Mouse (Mus musculus): Measurements from ENCODE around the gene Yy1.
"Not testable (repeated sequence)": the region's sequence is repeated elsewhere in the genome, so short reads cannot be mapped to it uniquely, and the experiment has no call there.

Yy1 gene

DNA sequence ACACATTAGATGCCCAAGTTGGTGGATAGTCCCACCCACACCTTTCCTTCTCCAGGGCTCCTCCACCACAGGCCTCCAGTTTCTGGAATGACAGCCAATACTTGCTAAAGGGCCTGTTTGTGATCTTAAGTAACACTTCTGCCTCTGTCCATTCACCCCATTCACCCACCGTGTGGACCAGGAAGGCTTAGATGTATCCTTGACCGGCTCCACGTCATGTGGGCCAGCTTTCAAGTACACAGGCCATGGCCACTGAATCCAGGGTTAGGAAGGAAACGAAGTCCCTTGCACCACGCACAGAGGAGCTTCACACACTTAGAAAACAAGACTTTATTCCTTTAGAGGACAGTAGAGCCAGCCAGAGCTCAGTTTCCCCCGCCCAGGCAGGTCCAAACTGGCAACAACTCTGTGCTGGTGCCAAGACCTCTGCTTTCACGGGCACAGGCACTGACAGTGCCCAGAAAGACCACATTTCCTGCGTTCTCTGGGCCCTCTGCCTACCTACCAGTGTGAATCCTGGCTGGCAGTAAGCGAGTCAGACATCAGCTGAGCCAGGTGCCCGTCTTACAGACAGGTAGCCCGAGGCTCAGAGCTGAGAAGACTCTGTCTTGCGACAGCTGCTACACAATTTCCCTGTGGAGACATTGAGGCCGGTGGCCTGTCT lies 32.9 kb downstream of the Yy1 start:
- in situ Hi-C loops (cut with MboI, MseI): loop anchor here (10.0 kb wide), 1 partner anchor 59 kb away; no protein-coding TSS in a partner anchor

DNA sequence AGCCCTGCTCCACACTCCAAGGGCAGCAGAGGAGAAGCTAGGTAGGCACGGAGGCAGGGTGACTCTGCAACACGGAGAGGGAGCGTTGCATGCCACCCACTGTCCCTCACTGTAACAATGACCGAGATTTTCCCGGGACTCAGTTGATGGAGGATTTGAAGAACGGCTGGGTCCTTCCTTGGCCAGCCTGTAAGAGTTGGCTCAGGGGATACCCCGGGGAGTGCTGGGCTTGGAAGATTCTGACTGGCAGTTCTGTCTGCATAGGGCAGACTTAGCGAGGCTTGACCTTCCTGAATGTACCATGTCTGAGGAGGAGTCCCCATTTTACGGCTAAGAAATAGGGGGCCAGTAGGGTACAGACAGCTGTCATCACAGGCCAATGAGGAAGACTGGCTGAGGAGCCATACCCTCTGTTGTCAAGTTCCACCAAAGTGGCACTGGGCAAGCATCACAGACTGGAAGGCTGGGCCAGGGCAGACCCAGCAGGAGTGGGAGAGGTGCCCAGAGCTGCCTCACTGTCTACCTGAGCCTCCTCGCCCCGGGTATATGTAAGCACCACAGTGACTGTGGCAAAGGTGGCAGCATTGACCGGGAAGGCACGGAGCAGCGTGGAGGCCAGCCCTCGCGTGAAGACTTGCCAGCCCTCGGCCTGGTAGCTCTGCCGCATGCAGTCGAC lies 33.6 kb downstream of the Yy1 start:
- in situ Hi-C loops (cut with MboI, MseI): loop anchor here (10.0 kb wide), 1 partner anchor 58 kb away; no protein-coding TSS in a partner anchor

DNA sequence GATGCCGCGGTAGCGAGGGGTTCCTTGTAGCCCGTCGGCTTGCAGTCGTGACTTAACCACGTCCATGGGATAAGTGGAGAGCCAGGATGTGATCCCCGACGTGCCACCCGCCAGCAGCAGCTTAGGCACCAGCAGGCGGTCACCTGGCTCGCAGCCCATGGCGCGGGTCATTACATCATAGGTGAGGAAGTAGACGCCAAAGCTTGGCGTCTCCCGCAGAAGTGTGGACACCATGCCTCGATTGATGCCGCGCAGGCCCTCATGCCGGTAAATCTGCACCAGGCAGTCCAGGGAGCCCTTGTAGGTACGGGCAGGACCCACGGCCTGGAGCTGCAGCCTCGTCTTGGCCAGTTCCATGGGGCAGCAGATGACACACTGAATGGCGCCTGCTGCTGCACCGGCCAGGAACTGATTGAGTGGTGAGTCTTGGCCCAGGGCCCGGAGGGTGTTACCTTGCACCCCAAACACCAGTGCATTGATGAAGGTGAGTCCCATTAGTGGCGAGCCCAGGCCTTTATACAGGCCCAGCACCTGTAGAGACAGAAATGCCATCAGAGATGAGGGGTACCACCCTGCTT lies 34.3 kb downstream of the Yy1 start:
- in situ Hi-C loops (cut with MboI, MseI): loop anchor here (10.0 kb wide), 1 partner anchor 58 kb away; no protein-coding TSS in a partner anchor

DNA sequence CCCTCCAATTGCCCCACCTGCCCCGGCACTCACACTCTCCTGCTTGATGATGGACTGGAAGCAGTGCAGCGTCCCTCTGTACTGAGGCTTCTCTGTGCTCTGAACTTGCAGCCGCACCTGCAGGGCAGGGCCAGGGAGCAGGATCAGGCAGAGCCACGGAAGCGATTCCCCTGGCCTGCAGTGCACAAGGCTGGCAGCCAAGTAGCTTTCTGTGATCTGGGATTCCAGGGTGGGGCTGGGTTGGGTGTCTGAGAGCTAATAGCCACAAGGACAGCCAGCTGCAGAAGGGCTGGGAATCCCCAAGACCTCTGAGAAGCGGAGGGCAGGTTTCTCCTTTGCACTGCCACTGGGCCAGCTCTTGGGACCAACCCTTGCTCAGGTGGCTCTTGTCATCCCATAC lies 34.9 kb downstream of the Yy1 start:
- in situ Hi-C loops (cut with MboI, MseI): loop anchor here (10.0 kb wide), 1 partner anchor 57 kb away; no protein-coding TSS in a partner anchor

DNA sequence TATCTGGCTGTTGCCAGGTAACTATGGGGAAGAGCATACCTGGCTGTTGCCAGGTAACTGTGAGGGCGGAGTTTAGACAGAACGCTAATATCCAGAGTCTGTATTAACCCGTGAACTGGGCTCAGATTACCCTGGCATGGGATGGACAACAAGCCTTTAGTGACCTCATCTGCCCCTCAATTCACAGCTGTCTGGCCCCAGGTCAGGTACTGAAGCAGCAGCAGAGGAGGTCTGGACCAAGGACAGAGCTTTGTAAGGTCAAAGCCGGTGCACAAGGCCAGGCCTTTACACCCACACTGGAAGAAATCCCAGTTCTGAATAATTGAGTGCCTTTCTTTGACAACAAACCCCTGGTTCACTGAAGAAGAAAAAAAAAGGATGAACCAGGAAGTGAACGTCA lies 36.9 kb downstream of the Yy1 start:
- in situ Hi-C loops (cut with MboI, MseI): loop anchor here (10.0 kb wide), 1 partner anchor 55 kb away; no protein-coding TSS in a partner anchor

DNA sequence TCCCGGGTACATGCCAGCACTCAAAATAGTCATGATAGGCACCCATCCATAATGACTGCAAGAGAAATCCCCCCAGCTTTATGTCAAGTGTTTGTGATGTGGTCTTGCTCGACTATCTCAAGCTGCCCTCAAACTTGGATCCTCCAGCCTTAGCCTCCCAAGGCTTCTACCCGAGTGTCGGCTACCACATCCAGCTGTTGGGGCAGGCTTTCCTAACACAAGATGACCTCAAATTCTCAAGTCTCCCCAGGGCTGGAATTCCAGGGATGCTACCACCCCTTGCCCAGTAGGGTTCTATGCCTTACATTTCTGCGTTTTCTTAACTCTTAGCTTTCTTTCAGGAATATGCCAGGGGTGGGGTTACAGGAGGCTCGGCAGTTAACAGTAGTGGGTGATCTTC lies 37.6 kb downstream of the Yy1 start:
- in situ Hi-C loops (cut with MboI, MseI): no loop called here

DNA sequence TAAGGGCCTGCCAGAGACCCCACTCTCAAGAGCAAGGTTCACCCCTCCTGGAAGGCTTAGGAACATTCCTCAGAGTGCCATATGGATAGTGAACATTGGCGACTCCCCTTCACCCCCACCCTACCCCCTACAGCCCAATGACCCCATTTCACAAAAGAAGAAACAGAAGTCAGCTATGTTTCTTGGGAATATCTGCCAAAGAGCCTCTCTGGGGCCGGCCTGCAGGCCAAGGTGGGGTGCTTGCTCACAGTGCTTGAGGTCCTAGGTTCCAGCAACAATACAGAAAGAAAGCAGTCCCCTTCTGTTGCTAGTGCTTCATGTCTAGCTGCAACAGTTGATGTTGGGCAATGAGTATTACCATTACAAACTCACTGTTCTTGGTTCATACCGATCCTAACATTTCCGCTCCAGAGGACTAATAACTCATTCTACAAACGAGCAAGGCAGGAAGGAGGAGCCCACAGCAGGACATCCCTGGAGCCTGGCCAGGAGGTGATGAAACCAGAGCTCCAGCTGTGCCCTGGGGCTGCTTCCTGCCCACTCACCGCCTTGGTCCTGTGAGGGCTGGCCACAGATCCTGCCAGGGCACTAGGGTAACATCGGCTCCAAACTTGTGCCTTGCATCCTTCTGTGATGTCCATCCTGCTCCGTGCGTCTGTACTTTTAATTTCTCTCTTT lies 39.3 kb downstream of the Yy1 start:
- in situ Hi-C loops (cut with MboI, MseI): no loop called here

DNA sequence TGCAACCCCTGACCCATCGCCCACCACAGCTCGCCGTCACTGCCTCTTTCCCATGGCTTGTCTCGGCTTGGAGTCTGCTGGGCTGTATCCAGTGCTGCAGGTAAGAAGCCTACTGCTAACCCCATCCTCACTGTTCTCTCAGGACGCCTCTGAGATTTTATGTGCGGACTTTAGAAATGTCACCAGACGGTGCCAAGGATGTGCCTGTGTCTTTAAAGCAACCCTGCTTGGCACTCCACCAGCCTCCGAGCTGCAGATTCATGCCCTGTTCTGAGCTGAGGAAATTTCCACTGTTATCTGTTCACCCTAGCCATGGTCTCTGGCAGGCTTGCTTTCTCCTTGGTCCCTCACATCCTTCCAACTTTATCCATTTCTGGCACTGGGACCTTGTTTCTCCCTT lies 40.1 kb downstream of the Yy1 start:
- in situ Hi-C loops (cut with MboI, MseI): no loop called here

DNA sequence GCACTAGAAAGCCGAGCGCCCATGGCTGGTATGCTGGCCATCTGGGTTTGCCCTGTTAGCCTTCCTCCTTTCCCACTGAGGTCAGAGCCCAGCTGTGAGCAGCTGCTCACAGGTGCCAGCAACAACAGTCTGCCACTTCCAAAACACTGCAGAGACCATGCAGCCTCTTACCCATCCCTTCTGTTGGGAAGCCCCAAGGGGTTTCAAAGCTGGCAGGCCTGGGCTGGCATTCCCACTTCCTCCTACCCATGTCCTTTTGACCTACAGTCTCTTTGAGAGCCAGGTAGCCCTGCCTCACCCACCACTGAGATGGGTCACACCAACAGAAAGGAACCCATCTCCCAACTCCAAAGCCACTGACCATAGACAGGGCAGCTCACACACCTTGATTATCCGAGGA lies 40.6 kb downstream of the Yy1 start:
- in situ Hi-C loops (cut with MboI, MseI): no loop called here

DNA sequence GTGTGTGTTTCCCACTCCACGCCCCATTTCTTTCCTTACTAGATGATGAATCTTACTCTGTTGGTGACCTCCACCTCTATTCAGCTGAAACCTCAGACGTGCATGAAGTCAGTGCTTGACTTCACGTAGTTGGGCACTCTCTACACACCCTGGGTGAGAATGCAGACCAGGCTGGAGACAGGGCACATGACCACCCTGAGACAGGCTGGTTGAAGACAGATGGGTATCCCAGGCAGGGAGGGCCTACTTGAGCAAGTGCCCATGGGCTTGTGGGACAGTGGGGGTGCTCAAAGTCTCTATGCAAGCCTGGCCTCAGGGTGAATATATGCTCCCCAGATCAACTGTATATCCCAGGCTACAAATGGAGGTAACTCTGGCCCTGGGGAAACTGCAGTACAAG lies 41.6 kb downstream of the Yy1 start:
- in situ Hi-C loops (cut with MboI, MseI): no loop called here

DNA sequence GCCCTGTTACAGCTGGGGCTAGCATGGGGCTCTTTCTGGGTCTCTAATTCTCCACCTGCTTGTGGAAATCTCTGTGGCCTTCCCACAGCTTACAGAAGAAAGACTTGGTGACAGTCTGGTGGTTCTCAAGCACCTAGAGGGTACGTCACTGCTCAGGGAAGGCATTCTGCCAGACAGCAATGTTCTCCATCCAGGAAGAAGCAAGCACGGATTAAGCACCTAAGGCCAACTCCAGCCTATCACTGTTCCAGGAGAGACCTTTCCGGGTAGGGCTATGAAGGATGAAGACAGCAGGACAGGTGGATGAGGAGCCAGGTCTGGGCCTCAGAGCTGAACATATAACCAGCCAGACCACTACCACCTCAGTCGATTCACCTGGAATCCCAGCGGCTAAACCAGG lies 42.0 kb downstream of the Yy1 start:
- in situ Hi-C loops (cut with MboI, MseI): no loop called here

DNA sequence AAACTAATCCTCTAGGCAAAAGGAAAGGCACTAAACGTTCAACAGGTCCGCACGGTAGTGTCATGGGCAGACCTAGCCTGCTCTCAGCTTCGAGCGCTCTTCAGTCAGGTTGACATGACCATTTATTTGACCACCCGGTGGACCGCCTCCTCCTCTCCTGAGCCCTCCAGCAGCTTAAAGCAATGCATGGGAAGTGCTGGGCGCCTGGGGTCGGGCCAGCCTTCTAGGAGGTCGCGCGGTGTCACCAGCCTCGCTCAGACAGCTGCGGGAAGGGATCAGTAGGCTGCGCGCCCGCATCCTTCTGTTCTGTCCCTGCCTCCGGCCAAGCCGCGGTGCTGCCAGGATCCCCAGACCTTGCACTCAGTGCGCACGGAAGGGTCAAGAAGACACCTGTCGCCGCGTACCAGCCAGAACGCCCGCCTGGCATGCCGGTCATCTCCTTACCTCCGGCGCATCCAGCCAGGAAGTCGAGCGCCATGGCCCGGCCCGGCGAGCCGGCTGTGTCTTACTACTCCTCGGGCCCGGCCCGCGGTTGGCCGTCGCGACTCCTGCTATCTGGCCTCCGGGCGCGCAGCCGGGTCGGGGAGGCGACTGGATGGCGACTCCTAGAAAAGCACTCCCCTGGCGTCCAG lies 42.6 kb downstream of the Yy1 start:
- in situ Hi-C loops (cut with MboI, MseI): no loop called here

DNA sequence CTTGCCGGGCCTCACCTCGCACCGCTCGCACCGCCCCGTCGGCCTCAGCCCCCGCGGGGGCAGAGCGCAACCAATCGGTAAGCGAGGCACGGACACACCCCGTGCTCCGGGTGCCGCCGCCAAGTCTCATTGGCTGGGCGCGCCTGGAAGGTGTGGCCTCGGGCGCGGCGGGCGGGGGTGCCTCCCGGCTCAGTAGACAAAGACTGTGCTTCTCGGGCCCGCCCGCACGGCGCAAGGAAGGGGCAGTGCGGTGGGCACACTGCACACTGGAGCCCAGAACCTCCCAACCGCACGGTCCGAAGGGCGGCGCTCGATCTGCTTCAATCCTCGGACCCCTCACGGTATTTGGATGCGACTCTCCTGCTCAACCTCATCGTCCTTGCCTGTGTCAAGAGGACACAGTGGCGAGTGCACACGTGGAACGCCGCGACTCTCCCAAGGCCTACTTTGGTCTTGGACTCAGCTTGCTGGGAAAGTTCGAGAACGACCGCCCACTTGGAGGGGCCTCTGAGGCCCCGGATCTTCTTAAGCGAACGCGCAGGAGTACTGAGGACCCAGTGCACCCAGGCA lies 43.2 kb downstream of the Yy1 start, which contains the start of the genes Slc25a29 and Slc25a47:
TSS of gene Slc25a29 (minus strand) at position 44 of the 570 bp plus-strand sequence.
TSS of gene Slc25a47 (plus strand) at position 207 of the 570 bp plus-strand sequence.
- in situ Hi-C loops (cut with MboI, MseI): no loop called here

DNA sequence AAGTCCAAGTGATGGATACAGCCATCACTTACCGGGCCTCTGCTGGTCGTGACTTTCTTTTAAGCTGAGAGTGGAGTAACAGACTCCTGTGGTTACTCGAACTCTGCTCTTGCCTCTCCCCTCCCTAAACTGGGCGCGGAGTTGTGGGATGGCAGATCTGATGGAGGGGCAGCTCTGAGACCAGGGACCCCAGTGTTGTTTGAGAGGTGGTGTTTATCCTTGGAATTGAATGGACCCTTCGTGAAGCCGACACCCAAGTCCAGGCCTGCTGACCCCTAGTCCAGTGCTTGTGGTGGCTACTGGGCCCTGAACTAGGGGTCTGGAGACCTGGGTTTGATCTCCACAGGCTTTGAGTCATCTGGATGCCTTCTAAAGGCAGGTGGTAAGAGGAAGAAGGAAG lies 43.9 kb downstream of the Yy1 start:
- in situ Hi-C loops (cut with MboI, MseI): no loop called here

DNA sequence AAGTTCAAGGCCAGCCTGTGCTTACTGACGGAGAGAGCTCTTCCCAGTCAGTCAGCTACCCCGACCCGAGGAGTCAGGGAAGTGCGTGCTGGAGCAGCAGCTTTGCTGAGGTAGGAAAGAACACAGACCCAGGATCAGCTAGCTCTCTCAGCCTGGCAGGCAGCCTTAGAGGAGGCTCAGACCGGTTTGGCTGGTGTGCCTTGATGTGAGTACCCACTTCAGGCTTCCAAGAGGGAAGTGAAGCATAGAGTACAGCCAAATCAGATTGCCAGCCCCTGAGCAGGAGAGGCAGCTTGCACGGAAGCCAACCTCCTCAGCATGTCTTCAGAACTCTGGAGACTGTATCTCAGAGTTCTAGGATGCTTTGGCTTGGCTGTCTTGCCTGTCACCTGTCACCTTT lies 48.4 kb downstream of the Yy1 start:
- in situ Hi-C loops (cut with MboI, MseI): no loop called here

DNA sequence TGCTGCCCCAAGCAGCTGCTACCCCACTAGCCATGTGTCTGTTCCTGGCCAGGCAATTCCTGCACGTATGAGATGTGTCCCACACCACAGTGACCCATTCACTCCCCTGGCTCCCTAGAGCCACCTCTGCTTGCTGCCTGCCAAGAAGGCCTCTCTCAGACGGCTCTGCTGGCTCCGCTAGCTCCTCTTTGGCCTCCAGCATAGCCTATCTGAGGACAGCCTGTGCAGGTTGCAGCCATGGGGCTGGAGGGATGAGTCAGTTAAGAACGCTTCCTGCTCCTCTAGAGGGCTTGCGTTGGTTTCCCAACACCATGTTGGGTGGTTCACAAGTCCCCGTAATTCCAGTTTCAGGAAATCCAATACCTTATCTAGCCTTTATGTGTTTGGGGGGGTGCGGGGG lies 49.9 kb downstream of the Yy1 start:
- in situ Hi-C loops (cut with MboI, MseI): no loop called here

DNA sequence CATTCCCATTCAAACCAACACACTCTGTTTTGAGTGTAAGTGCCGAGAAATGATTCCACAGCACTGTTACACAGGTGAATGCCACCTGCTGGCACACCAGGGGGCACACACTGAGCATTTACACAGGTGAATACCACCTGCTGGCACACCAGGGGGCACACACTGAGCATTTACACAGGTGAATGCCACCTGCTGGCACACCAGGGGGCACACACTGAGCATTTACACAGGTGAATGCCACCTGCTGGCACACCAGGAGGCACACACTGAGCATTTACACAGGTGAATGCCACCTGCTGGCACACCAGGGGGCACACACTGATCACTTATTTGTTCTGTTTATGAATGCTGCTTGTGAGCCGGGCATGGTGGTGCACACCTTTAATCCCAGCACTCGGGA lies 55.3 kb downstream of the Yy1 start:
- in situ Hi-C loops (cut with MboI, MseI): not testable (repeated sequence)

DNA sequence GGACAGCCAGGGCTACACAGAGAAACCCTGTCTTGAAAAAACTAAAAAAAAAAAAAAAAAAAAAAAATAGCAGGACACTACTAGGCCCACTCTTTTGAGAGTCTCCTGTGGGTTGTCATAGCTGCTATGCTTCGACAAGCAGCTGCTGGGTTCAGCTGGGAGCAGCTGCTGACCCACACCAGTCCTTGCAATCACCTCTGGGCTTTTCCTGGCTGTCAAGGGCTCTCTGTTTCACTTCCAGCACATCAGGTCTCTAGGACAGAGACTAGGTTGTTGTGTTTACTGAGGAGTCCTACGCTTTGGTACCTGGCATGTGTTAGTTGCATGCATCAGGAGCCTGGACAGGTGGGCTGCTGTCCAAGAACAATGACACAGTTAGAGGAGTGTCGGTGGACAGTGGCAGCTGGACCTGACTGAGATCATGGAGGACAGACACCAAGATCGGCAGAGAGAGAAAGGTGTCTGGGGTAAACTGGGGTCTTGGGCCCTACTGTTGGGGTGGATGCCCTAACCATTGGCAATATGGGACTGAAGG lies 56.8 kb downstream of the Yy1 start:
- in situ Hi-C loops (cut with MboI, MseI): no loop called here

DNA sequence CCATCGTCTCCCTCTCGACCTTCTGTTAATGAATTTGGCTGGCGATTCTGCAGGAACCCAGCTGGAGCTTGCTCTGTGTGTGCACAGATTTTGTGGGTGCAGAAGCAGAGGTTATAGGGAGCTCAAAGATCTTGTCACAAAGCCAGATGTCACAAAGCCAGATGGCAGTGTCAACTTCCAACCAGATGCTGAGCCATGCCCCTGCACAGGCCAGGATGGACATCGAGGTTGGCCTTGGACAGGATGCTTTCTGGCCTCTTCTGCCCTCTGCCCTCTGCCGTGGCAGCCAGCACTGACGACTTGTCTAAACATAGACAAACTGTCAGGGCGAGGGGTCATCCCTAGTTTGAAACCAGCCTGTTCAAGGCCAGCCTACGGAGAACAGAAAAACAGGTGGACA lies 57.4 kb downstream of the Yy1 start:
- in situ Hi-C loops (cut with MboI, MseI): no loop called here

DNA sequence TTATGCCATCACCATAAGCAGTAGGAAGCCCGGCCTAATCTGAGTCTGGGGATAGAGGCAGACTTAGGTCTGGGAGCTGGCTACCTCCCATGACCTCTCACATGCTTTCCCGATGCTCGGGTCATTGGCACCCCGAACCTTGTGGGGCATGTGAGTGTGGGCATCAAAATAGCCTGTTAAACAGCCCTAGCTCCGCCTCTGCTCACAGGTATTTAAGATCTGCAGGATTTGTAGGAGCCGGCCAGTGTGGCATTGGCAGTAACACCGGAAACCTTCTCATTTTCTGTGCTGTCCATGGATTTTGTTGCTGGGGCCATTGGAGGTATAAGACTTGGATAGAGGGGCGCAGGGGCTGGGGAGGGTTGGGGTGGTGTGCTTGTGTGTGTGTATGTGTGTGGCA lies 58.1 kb downstream of the Yy1 start:
- in situ Hi-C loops (cut with MboI, MseI): no loop called here

DNA sequence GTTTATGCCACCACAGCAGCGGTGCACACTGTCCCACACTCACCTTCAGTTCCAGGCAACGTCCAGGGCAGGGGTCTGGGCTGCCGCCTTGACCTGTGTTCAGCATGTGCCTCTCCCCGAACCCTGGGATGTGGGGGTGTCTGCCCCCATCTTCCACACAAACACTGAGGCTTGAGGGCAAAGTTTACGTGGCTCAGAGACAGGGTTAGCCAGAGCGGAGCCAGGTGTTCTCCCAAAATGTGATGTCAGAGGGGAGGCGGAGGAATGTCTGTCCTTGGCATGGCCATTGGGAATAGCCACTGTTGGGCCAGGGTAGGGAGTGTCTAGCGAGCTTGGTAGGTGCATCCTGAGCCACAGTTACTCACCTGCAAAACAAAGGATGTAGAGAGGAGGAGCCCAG lies 60.0 kb downstream of the Yy1 start:
- in situ Hi-C loops (cut with MboI, MseI): no loop called here
